Mouse (Mus musculus): ENCODE data around the gene Utp11.

DNA sequence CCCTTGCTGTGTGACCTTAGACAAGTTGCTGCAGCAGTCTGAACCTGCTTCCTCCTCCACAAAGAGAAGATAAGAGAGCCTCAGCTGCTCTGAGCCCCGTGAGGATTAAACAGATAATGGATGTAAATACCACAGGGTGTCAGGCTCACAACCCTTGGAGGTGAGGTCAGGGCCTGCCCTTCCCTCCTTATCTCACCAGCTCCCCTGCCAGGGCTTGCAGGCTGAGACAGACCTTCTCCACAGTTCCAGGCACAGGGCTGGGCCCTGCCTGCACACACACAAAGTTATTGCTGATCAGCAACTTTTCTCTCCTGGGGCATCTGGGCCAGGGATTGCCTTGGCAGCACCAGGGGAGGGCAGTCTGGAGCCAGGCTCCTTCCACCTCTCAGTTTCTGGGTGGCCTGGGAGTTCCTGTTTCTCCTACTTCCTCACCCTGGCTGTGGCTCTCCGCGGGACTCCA, 48.4 kb downstream of the Utp11 start:
- TF ChIP-seq POLR2A (IDR thresholded peaks at IDR 0.05; ENCODE audit: low read depth, low read length): no peak
- no peak for TF ChIP-seq CTCF (IDR thresholded peaks at IDR 0.05; ENCODE audit: borderline replicate concordance, insufficient read depth, low read length)
